Mouse (Mus musculus) embryonic stem cell, embryonic (primary cell): ENCODE measurements around the gene Pbld1.

Experiments used
- CTCF ChIA-PET, 4 experiments: fragments of 300-600 bp in 2 of 4; fragments of 350-600 bp in 2 of 4; sonication (Branson Sonifier 250); formaldehyde crosslinking; loops; one replicate each; lab custom pipeline; 2022; ENCODE audit warnings: inconsistent platforms in 2 of 4; lab: Charles Lee
- POLR2A ChIA-PET, 4 experiments: fragments of 300-600 bp in 2 of 4; fragments of 350-600 bp in 2 of 4; sonication (Branson Sonifier 250); formaldehyde crosslinking; loops; one replicate each; lab custom pipeline; 2022; ENCODE audit warnings: antibody characterized with exemption in 4 of 4, inconsistent platforms in 1 of 4; lab: Charles Lee

The Pbld1 gene

GRCm38 (mm10) chr10:63099521-63099920 is 39.6 kb downstream of the Pbld1 start, which contains the start of gene Atoh7:
Gene Atoh7 (plus strand): TSS chr10:63099651.
- POLR2A ChIA-PET: interaction anchor here in 3 of 4 experiments (0.6 to 2.4 kb wide), 14 partner anchors 9 to 287 kb away, joined by 3 to 10 read pairs (median 3); partner anchors contain the start of genes Hnrnph3 (in 1 of the 3) and Pbld2 (in 1 of the 3)
- CTCF ChIA-PET: interaction anchor here in 2 of 4 experiments (0.5 to 1.8 kb wide), 9 partner anchors 10 to 283 kb away, joined by 3 to 5 read pairs (median 3); partner anchors contain the start of genes Dnajc12 (in 1 of the 2) and Herc4 (in 1 of the 2)

GRCm38 (mm10) chr10:63099941-63100562 is 40.1 kb downstream of the Pbld1 start:
- ChIA-PET POLR2A (interaction anchor here in 3 of 4 experiments (0.6 to 2.4 kb wide), 17 partner anchors 10 to 287 kb away, joined by 3 to 10 read pairs (median 3); partner anchors contain the start of genes Hnrnph3 (in 1 of the 3) and Pbld2 (in 1 of the 3)), CTCF (interaction anchor here in 2 of 4 experiments (0.5 to 1.8 kb wide), 9 partner anchors 11 to 282 kb away, joined by 3 to 5 read pairs (median 3); partner anchors contain the start of genes Dnajc12 (in 1 of the 2) and Herc4 (in 1 of the 2))

DNA sequence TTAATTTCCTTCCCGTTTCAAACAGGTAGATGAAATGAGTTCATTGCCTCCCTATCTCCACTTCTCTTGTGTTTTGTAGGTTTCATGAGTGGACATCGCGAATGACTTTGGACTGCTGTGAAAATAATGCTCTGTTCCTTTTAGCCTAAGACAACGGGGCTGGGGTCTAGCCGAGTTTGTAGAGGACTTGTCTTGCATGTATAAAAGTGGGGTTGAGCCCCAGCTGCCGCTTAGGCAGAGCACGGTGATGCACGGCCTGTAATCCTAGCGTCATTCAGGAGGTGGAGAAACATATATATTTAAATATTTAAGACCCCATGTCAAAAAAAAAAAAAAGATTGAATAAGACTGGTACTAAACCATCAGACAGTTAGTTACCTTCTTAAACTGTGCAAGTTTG is 40.7 kb downstream of the Pbld1 start:
- CTCF ChIA-PET: interaction anchor here in 2 of 4 experiments (0.6 to 1.8 kb wide), 8 partner anchors 11 to 265 kb away, joined by 3 to 5 read pairs (median 3); no protein-coding TSS in a partner anchor
- POLR2A ChIA-PET: interaction anchor here in 3 of 4 experiments (0.8 to 2.1 kb wide), 11 partner anchors 11 to 245 kb away, joined by 3 to 6 read pairs (median 4); partner anchors contain the start of genes Hnrnph3 (in 1 of the 3) and Pbld2 (in 1 of the 3)

- POLR2A ChIA-PET: interaction anchor here in 1 of 4 experiments (1.4 kb wide), 1 partner anchor 127 kb away, joined by 3 read pairs; no protein-coding TSS in a partner anchor
Observed at GRCm38 (mm10) chr10:63113027-63113604, 53.2 kb downstream of the Pbld1 start.

GRCm38 (mm10) chr10:63113716-63114360 is 53.9 kb downstream of the Pbld1 start:
- POLR2A ChIA-PET: interaction anchor here in 2 of 4 experiments (0.6 to 1.4 kb wide), 2 partner anchors 39 to 128 kb away, joined by 3 read pairs; no protein-coding TSS in a partner anchor
- CTCF ChIA-PET: interaction anchor here in 2 of 4 experiments (0.7 to 1.1 kb wide), 4 partner anchors 15 to 132 kb away, joined by 3 to 4 read pairs (median 4); partner anchors contain the start of gene Atoh7 (in 1 of the 2)

More at GRCm38 (mm10) chr10:63113027-63113604, 53.2 kb downstream of the Pbld1 start:
- CTCF ChIA-PET: interaction anchor here in 2 of 4 experiments (0.7 to 1.1 kb wide), 4 partner anchors 14 to 131 kb away, joined by 3 to 4 read pairs (median 4); partner anchors contain the start of gene Atoh7 (in 1 of the 2)

DNA sequence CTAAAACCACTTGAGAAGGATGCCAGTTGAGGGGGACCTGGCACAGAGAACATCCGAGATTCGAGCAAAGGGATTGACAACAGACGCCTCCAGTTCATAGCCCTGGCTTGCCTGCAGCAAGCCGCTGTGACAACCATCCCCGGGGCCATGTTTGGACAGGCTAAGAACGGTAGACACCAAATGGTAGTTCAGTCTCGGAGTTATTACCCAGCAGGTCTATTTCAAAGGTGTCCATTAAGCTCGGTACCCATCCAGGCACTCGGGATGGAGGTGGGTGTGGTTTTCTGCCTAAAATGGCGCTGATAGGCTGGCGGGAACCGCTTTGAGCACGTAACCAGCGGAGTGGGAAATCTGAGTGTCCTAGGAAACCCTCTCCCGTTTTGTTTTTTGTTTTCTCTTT is 55.9 kb downstream of the Pbld1 start:
- ChIA-PET POLR2A (interaction anchor here in 3 of 4 experiments (0.6 to 1.3 kb wide), 5 partner anchors 57 to 1218 kb away, joined by 3 read pairs; no protein-coding TSS in a partner anchor), CTCF (interaction anchor here in 3 of 4 experiments (0.6 to 1.7 kb wide), 6 partner anchors 9 to 324 kb away, joined by 3 to 6 read pairs (median 4); no protein-coding TSS in a partner anchor)

DNA sequence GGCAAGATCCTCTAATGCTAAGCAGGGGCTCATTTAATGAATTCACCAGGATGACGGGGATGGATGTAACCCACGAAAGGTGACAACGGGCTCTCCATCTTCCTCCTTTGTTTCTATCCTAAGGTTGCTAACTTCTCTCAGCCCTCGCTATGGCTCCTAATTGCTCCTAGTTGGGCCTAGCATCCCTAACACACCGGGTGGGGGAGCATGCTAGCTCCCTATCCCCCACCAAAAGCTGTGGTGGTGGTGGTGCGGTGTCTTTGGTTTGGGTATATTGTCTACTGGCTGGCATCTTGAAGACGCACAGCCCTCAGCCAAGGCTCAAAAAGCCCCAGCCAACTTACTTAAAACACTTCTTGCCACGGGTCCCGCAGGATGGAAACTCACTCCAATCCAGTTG is 56.4 kb downstream of the Pbld1 start:
- POLR2A ChIA-PET: interaction anchor here in 1 of 4 experiments (0.9 to 1.3 kb wide), 3 partner anchors 125 to 262 kb away, joined by 3 read pairs; no protein-coding TSS in a partner anchor
- CTCF ChIA-PET: interaction anchor here in 2 of 4 experiments (0.6 to 1.7 kb wide), 5 partner anchors 9 to 324 kb away, joined by 3 to 6 read pairs (median 3); no protein-coding TSS in a partner anchor

DNA sequence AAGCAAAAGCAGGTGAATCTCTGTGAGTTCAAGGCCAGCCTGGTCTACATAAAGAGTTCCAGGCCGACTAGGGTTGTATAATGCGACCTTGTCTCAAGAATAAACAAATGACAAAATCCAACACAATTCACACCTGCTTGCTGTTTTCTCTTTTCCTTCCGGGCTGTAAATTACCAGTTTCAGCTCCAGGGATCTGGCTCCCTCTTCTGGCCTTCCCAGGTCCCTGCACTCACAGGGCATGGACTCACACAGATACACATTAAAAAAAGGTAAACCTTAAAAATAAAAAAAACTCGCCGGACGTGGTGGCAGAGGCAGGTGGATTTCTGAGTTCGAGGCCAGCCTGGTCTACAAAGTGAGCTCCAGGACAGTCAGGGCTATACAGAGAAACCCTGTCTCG is 57.6 kb downstream of the Pbld1 start:
- ChIA-PET CTCF (interaction anchor here in 1 of 4 experiments (0.6 kb wide), 1 partner anchor 311 kb away, joined by 3 read pairs; no protein-coding TSS in a partner anchor), POLR2A (no interaction called here)

GRCm38 (mm10) chr10:63119916-63120315 is 60.0 kb downstream of the Pbld1 start:
- POLR2A ChIA-PET: no interaction called here
- CTCF ChIA-PET: interaction anchor here in 1 of 4 experiments (1.3 kb wide), 1 partner anchor 263 kb away, joined by 3 read pairs; the partner anchor contains the start of gene Dnajc12

- ChIA-PET CTCF (interaction anchor here in 1 of 4 experiments (1.2 kb wide), 1 partner anchor 261 kb away, joined by 3 read pairs; the partner anchor contains the start of gene Dnajc12), POLR2A (interaction anchor here in 1 of 4 experiments (1.4 kb wide), 1 partner anchor 21 kb away, joined by 3 read pairs; no protein-coding TSS in a partner anchor)
Observed at GRCm38 (mm10) chr10:63121961-63122360, 62.0 kb downstream of the Pbld1 start.

DNA sequence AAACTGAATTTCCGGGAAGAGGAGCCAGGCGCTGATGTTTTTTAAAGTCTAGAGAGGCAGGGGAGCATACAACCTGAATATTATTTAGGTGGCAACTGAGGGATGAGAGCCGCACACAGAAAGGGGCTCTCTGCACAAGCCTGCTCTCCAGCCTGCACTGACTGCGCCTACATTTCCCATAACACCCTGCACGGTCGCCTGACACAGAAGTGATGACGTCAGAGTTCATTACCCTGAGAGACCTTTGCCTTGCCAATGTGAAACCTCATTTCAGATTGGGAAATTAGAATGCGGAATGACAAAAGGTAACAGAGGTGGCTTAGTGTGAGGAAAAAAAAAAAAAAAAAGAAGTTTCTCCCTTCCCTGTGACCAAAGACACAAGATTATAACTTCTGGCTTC is 62.6 kb downstream of the Pbld1 start:
- ChIA-PET POLR2A (no interaction called here), CTCF (interaction anchor here in 1 of 4 experiments (1.2 kb wide), 1 partner anchor 260 kb away, joined by 3 read pairs; the partner anchor contains the start of gene Dnajc12)

DNA sequence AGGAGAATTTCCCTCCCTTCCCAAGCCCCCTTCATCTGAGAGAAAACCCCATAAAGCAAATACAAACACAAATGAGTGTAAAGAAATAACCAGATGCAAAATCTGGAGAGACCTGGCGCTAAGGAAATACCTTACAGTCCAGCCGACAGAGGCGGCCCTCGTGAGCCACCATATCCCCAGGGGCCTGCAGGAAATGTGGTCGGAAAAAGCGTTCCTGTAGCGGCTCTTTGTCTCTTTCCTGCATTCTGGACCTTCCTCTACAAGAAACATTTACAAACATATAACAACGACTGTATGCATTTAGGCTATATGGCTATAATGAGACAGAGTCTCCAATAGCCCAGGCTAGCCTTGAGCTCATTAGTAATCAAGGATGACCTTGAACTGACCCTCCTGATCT is 63.2 kb downstream of the Pbld1 start:
- POLR2A ChIA-PET: interaction anchor here in 3 of 4 experiments (0.6 to 3.5 kb wide), 9 partner anchors 12 to 1459 kb away, joined by 3 to 17 read pairs (median 3); no protein-coding TSS in a partner anchor
- CTCF ChIA-PET: interaction anchor here in 1 of 4 experiments (0.5 to 0.9 kb wide), 3 partner anchors 34 to 220 kb away, joined by 3 to 5 read pairs (median 5); no protein-coding TSS in a partner anchor

GRCm38 (mm10) chr10:63124016-63124415 is 64.1 kb downstream of the Pbld1 start:
- CTCF ChIA-PET: interaction anchor here (0.5 to 2.5 kb wide), 15 partner anchors 19 to 574 kb away, joined by 3 to 23 read pairs (median 5); partner anchors contain the start of genes Hnrnph3 (in 1 of the 4), Pbld1 (in 1 of the 4), Pbld2 (in 1 of the 4) and Sirt1 (in 1 of the 4)
- POLR2A ChIA-PET: interaction anchor here in 2 of 4 experiments (0.5 to 3.5 kb wide), 3 partner anchors 12 to 554 kb away, joined by 3 to 17 read pairs (median 3); no protein-coding TSS in a partner anchor

- ChIA-PET CTCF (interaction anchor here (0.5 to 2.5 kb wide), 60 partner anchors 8 to 676 kb away, joined by 3 to 23 read pairs (median 4); partner anchors contain the start of genes Dnajc12 (in 2 of the 4), Pbld2 (in 2 of the 4), Sirt1 (in 2 of the 4) and Atoh7 (in 1 of the 4)), POLR2A (interaction anchor here in 2 of 4 experiments (0.7 to 3.5 kb wide), 5 partner anchors 11 to 252 kb away, joined by 3 to 17 read pairs (median 3); partner anchors contain the start of gene Hnrnph3 (in 1 of the 2))
Observed at GRCm38 (mm10) chr10:63125343-63125742, 65.4 kb downstream of the Pbld1 start.

DNA sequence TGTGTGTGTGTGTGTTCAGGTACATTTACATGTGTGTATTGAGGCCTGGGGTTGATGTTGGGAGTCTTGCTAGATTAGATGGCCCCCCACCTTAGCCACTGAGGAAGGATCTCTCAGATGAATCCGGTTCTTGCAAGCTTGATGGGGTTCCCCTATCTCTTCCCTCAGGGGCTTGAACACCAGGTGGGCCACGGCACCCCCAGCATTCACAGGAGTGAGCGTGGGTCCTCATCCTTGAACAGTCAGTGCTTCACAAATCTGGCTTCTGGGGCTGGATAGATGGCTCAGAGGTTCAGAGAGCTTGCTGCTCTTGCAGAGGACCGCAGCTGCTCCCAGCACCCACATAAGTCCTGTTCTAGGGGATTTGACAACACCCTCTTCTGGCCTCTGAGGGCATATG is 66.2 kb downstream of the Pbld1 start:
- ChIA-PET CTCF (interaction anchor here in 3 of 4 experiments (0.6 to 2.5 kb wide), 11 partner anchors 9 to 260 kb away, joined by 3 to 27 read pairs (median 7); no protein-coding TSS in a partner anchor), POLR2A (interaction anchor here in 1 of 4 experiments (3.5 kb wide), 1 partner anchor 10 kb away, joined by 17 read pairs; no protein-coding TSS in a partner anchor)

DNA sequence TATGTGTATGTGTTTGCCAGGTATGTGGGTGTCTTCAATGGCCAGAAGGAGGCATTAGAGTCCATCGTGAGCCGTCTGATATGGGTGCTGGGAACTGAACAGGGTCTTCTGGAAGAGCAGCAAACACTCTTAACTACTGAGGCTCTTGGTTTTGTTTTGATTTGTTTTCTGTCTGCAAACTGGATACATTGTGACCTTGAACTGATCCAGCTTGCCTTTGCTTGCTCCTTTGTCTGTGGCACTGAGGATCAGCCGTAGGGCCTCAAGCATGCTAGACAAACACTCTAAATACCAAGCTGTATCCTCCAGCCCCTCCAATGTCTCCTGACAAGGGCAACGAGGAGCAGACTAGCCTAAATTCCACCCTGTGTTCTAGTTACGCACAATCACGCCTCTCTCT is 67.2 kb downstream of the Pbld1 start:
- POLR2A ChIA-PET: interaction anchor here in 1 of 4 experiments (1.0 kb wide), 1 partner anchor 9 kb away, joined by 3 read pairs; no protein-coding TSS in a partner anchor
- CTCF ChIA-PET: interaction anchor here in 1 of 4 experiments (1.5 kb wide), 1 partner anchor 182 kb away, joined by 3 read pairs; no protein-coding TSS in a partner anchor
